Mouse (Mus musculus) megakaryocyte, embryonic 14.5 days (primary cell): ENCODE measurements at regions not wholly inside any gene's neighbourhood (a gene's known extent, or its start where the extent isn't known, plus 50 kb on each side); places are given as distances from the start of the nearest gene placed in this dataset.

Experiments used
- FLI1 ChIP-seq: IDR thresholded peaks from 2 replicates; pipeline ENCODE4 v1.6.1; 2012; ENCODE audit warnings: low read length, inconsistent platforms, mixed read lengths
- GATA1 ChIP-seq: IDR thresholded peaks from 3 replicates; pipeline ENCODE4 v1.6.1; 2012; ENCODE audit warnings: mixed read lengths, low read length, inconsistent platforms, borderline replicate concordance

DNA sequence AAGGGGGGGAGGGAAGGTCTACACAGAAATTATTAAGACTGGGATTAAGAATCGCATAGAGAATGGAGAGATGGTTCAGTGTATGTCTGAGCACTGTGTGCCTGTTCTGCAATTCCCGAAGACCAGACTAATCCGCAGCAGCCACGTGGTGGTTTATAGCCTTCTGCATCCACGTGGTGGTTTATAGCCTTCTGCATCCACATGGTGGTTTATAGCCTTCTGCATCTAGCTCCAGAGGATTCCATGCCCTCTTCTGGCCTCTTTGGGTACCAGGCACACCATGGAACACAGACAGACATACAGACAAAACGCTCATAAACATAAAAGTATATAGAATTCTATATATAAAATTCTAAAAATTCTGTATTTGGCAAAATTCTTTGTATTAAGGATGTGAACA, 94.1 kb upstream of the Irx3 start:
- TF ChIP-seq GATA1 (no peak), FLI1 (no peak)
